Mouse (Mus musculus) embryonic fibroblast, embryonic 13.5 days (primary cell): ENCODE results near the gene Prrt4.

Experiments
- CTCF ChIP-seq: IDR thresholded peaks from 2 replicates; pipeline ENCODE4 v1.5.1; 2011; ENCODE audit warnings: mild to moderate bottlenecking, control low read depth, low read length, moderate library complexity, borderline replicate concordance; ENCODE audit not compliant: insufficient read depth
- POLR2A ChIP-seq: IDR thresholded peaks from 2 replicates; pipeline ENCODE4 v1.6.1; 2011; ENCODE audit warnings: low read depth, mild to moderate bottlenecking, control low read depth, low read length, moderate library complexity

- TF ChIP-seq POLR2A (no peak), CTCF (no peak)
Observed at GRCm38 (mm10) chr6:29195146-29195545, 15.8 kb upstream of the Prrt4 start.
